Mouse (Mus musculus) testis, adult 10 weeks (tissue): Measurements from ENCODE around the gene Gzf1. TPM values are rescaled to one million over a fixed set of nuclear protein-coding genes. Genes with fewer than 3 reads are reported as not detected.

Experiments used
- polyA plus RNA-seq: library from polyadenylated mRNA; stranded (reverse); fragments of 350-450 nt; fragmentation: Illumina TruSeq; extraction: RNeasy Lipid Tissue Mini Kit (QIAGEN cat#74804); gene quantifications from one replicate; pipeline ENCODE4 v1.2.3, GENCODE M21; 2014; ENCODE audit warnings: low read depth, low replicate concordance

Gzf1 gene
- polyA plus RNA-seq = 24.6 TPM

GRCm38 (mm10) chr2:148680775-148681291 is at the start of gene Gzf1:
Gene Gzf1, plus strand, starts transcription at chr2:148681023.

GRCm38 (mm10) chr2:148672199-148673096 is 8.4 kb upstream of the Gzf1 start, which contains the start of gene Nxt1:
Gene Nxt1, plus strand, starts transcription at chr2:148672601.

GRCm38 (mm10) chr2:148732327-148733000 is 51.6 kb downstream of the Gzf1 start, which contains the start of gene Napb:
Gene Napb, minus strand, starts transcription at chr2:148732467.

Other genes with a start within 250 kb of the Gzf1 start
- 1.4 TPM for gene Cd93, start 237.5 kb upstream of the Gzf1 start, polyA plus RNA-seq
- gene Nxt1, start 8.4 kb upstream of the Gzf1 start, polyA plus RNA-seq = 44.3 TPM
- gene Napb, start 51.4 kb downstream of the Gzf1 start, polyA plus RNA-seq = 3.0 TPM
- 160 TPM for gene Cstl1, start 69.3 kb downstream of the Gzf1 start, polyA plus RNA-seq
- gene Cst11, start 90.5 kb downstream of the Gzf1 start, polyA plus RNA-seq = 0.56 TPM
- gene 8030411F24Rik, start 101.0 kb downstream of the Gzf1 start, polyA plus RNA-seq = 61.1 TPM
- 377 TPM for gene Cst12, start 108.3 kb downstream of the Gzf1 start, polyA plus RNA-seq
- gene Cst8, start 117.8 kb downstream of the Gzf1 start, polyA plus RNA-seq = 1,021 TPM
- 338 TPM for gene Cst13, start 139.1 kb downstream of the Gzf1 start, polyA plus RNA-seq
- gene Cst9, start 154.1 kb downstream of the Gzf1 start, polyA plus RNA-seq = 758 TPM
- 84.1 TPM for gene 9230104L09Rik, start 184.0 kb downstream of the Gzf1 start, polyA plus RNA-seq
- 22.5 TPM for gene Cst3, start 194.7 kb downstream of the Gzf1 start, polyA plus RNA-seq